Mouse (Mus musculus) intestine, embryonic 15.5 days (tissue): ENCODE measurements around the gene Mrpl30. TPM values are rescaled to one million over a fixed set of nuclear protein-coding genes. Genes with fewer than 3 reads are reported as not detected.

Experiments
- ATAC-seq: fragments of 200-750 bp; cut with Nextera tagmentation; 2 replicates; pipeline ENCODE4 v1.8.0; 2017; ENCODE audit warnings: moderate TSS enrichment, moderate library complexity
- H3K27ac ChIP-seq: fragments of 300-500 bp; sonication (generic); 2 replicates; pipeline ENCODE4 v1.5.1; 2015; ENCODE audit warnings: mild to moderate bottlenecking, inconsistent platforms
- H3K27me3 ChIP-seq: fragments of 300-500 bp; sonication (generic); replicated peaks from 2 replicates; pipeline ENCODE4 v1.6.1; 2015; ENCODE audit warnings: inconsistent platforms
- H3K36me3 ChIP-seq: fragments of 300-500 bp; sonication (generic); 2 replicates; pipeline ENCODE4 v1.6.1; 2015; ENCODE audit warnings: inconsistent platforms
- H3K4me1 ChIP-seq: fragments of 300-500 bp; sonication (generic); replicated peaks from 2 replicates; pipeline ENCODE4 v1.6.1; 2015; ENCODE audit warnings: inconsistent platforms
- H3K4me2 ChIP-seq: fragments of 300-500 bp; sonication (generic); replicated peaks from 2 replicates; pipeline ENCODE4 v1.6.1; 2015; ENCODE audit warnings: mild to moderate bottlenecking, inconsistent platforms
- H3K4me3 ChIP-seq: fragments of 300-500 bp; sonication (generic); replicated peaks from 2 replicates; pipeline ENCODE4 v1.5.1; 2015; ENCODE audit warnings: inconsistent platforms
- H3K9ac ChIP-seq: fragments of 300-500 bp; sonication (generic); 2 replicates; pipeline ENCODE4 v1.6.1; 2015; ENCODE audit warnings: inconsistent platforms
- H3K9me3 ChIP-seq: fragments of 300-500 bp; sonication (generic); 2 replicates; pipeline ENCODE4 v1.6.1; 2016; ENCODE audit warnings: inconsistent platforms
- WGBS: fragments of 180-500 bp; shearing (Covaris S2); methylation state at CpG from one replicate; pipeline ENCODE4 v1.1.7; 2015; 5-methylcytosine and 5-hydroxymethylcytosine counted together
- polyA plus RNA-seq: library from polyadenylated mRNA; unstranded; fragments of >200 nt; fragmentation: Nextera tagmentation; extraction: Ambion mirVana; gene quantifications from 2 replicates; pipeline ENCODE4 v1.2.1, GENCODE M21; 2015

The Mrpl30 gene
- polyA plus RNA-seq, 1 experiment from 2014 or later, result 255 TPM

DNA sequence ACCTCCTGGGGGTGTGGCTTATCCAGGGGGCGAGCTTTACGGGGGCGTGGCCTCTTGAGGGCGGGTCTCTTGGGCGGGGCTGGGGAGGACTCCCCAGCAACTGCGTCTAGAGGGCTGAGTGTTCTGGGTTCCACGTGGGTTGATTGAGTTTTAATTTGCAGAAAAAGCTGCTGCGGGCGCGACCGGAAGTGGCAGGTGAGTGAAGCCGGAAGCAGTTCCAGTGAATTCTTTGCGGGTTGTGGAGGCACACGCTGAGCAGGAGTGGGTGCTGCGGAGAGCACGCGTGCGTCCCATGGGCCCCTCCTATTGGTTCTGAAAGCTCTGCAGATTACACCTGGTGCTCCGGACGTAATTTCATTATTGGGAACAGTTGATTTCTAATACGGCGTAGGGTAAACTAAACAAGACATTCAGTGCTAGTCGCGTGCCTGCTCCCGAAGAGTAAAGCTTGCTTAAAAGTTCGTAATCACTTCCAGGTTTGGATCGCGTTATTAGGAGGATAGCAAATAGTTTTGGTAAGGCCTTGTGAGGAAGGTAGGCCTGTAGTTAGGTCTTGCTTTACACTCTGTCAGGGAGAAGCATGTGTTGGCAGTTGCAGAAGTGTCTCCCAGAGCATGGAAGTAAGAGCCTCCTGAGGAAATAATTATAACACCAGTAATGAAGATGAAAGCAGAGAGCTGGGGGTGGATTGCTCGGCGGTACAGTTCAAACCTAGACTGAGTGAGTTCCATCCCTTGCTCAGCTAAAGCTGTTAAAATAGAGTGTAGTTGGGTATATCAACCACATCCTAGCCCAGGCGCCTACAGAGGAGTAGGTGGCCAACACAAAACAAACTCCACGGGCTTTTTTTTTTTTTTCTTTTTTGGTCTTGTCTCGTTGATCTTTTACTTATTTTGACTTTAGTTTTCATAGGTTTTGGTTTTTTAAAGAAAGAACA lies 17.9 kb upstream of the Mrpl30 start:
- Histone ChIP-seq H3K4me1 (peaks cover 3% of the 10 kb centered on the region; the same call in 1 of the 2 replicates), H3K27ac (peak overlapping the region; percentile 71), H3K4me3 (peak overlapping the region; percentile 52), H3K9me3 (no peaks in the 10 kb centered on the region), H3K9ac (peak overlapping the region; percentile 29), H3K4me2 (peak overlapping the region; percentile 60), H3K36me3 (peaks cover 19% of the 10 kb centered on the region), H3K27me3 (no peaks in the 10 kb centered on the region)
- ATAC-seq, result peak; percentile 93
- 5% methylated on average over 33 of the region's 33 CpGs for WGBS

DNA sequence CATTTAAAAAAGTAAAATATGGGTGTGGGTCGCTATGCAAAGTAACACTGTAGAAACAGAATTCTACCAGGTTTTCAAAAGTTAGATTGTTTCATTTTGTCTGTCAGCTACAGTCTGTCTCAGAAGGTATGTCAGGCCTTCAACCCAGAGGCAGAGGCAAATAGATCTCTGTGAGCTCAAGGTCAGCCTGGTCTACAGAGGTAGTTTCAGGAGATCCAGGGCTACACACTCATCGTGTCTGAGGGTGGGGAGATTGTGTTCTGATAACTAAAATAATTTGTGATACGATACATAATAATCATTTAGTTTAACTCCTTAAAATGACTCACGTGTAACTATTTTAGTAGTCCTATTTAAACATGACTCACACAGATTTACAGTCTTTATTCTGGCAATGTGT lies 17.1 kb upstream of the Mrpl30 start:
- H3K4me3 ChIP-seq, result no peak overlapping the region

DNA sequence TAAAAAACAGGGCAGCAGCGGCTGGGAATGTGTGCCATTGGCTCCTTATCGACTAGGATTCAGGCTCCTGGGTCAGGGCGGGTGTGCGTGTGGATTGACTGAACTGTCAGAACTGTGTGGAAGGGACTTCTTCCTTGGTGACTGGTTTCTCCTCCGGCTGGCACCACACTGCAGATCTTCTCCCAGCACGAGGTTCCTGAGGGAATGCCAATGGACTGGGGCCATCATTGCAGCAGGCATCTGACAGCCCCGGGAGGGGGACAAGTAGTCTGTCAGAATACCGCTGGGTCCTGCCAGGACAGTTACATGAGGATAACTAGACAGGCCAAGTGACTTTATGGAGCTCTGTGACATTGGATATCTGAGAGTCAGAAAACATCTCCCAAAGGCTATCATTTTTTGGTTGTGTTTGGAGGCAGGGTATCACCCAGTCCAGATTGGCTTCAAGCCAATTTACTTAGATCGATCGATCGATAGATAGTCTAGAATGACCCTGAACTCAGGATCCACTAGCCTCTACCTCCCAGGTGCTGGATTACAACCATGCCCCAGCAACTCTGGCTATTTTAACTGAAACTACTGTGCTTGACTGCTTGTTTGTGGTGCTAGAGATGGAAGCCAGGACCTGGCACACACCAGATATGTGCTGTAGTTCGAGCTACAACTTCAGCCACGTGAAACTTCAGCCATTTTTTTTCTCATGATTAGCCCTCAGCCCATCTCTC lies 12.4 kb upstream of the Mrpl30 start:
- H3K36me3 ChIP-seq, result peaks cover 37% of the 10 kb centered on the region

More for the DNA sequence above, 17.1 kb upstream of the Mrpl30 start:
- Histone ChIP-seq H3K4me2 (peak overlapping the region; percentile 60), H3K27ac (no peak overlapping the region), H3K36me3 (peaks cover 25% of the 10 kb centered on the region), H3K27me3 (no peaks in the 10 kb centered on the region), H3K4me1 (peaks cover 3% of the 10 kb centered on the region; the same call in 1 of the 2 replicates), H3K9me3 (no peaks in the 10 kb centered on the region), H3K9ac (no peak overlapping the region)
- ATAC-seq, result no peak
- 64% methylated on average over 4 of the region's 4 CpGs for WGBS

DNA sequence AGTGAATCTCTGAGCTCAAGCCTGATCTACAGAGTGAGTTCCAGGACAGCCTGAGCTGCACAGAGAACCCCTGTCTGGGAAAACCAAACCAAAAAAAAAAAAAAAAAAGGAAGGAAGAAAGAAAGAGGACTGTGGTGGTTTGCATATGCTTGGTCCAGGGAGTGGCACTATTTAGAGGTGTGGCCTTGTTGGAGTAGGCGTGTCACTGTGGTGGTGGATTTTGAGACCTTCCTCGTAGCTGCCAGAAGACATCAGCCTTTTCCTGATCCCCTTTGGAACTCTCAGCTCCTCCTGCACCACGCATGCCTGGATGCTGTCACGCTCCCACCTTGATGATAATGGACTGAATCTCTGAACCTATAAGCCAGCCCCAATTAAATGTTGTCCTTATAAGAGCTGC lies 6.9 kb upstream of the Mrpl30 start:
- Histone ChIP-seq H3K4me2 (no peak overlapping the region), H3K4me3 (no peak overlapping the region), H3K27me3 (no peaks in the 10 kb centered on the region), H3K4me1 (no peaks in the 10 kb centered on the region), H3K27ac (no peak overlapping the region), H3K36me3 (peaks cover 16% of the 10 kb centered on the region; the same call in 1 of the 2 replicates), H3K9ac (no peak overlapping the region), H3K9me3 (no peaks in the 10 kb centered on the region)
- no peak for ATAC-seq
- 94% methylated on average over 4 of the region's 4 CpGs for WGBS

More for the DNA sequence above, 12.4 kb upstream of the Mrpl30 start:
- Histone ChIP-seq H3K4me3 (no peak overlapping the region), H3K27me3 (no peaks in the 10 kb centered on the region), H3K27ac (no peak overlapping the region), H3K9me3 (no peaks in the 10 kb centered on the region), H3K4me2 (no peak overlapping the region), H3K4me1 (no peaks in the 10 kb centered on the region), H3K9ac (no peak overlapping the region)
- WGBS, result 94% methylated on average over 13 of the region's 13 CpGs
- ATAC-seq, result no peak

DNA sequence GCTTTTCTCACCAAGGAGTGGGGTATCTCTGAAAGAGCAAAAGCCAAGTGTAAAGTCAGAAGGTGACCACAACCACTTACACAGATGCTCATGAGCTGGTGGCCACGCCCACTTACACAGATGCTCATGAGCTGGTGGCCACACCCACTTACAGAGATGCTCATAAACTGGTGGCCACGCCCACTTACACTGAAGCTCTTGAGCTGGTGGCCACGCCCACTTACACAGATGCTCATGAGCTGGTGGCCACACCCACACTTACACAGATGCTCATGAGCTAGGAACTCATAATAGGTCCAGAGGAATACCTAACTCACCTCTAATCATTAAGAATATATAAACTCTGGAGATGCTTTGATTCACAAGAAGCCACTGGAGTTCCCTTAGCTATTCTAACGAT lies 5.8 kb upstream of the Mrpl30 start:
- Histone ChIP-seq H3K4me3 (no peak overlapping the region), H3K27ac (no peak overlapping the region), H3K36me3 (0 out of 2 replicates have a peak, but pooled peaks cover 11% of the 10 kb centered on the region), H3K9ac (no peak overlapping the region), H3K4me1 (peaks cover 5% of the 10 kb centered on the region), H3K27me3 (no peaks in the 10 kb centered on the region), H3K4me2 (no peak overlapping the region), H3K9me3 (no peaks in the 10 kb centered on the region)
- no peak for ATAC-seq
- WGBS, result 79% methylated on average over 4 of the region's 4 CpGs

DNA sequence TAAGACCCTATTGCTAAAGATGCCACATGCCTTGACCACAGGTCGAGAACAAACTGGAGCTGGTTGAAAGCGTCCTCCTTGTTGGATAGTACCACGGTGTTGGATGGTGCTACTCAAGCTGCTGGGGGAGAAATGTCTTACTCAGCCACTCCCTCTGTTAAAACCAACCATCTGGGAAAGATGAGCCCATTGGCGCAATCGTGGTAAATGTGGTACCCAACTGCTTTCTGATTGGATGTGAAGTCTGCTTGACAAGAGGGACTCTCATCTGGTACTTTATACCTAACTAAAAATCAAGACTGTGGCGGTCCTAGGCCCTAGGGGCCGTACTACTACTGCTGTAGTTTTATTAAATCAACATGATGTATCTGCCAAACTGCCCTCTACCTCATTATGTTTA lies 1.1 kb upstream of the Mrpl30 start:
- H3K4me2 ChIP-seq, result peak overlapping the region; percentile 68
- 0 out of 2 replicates have a peak, but pooled peaks cover under 1% of the 10 kb centered on the region for H3K36me3 ChIP-seq
- H3K27ac ChIP-seq, result no peak overlapping the region
- H3K4me3 ChIP-seq, result peak overlapping the region; percentile 72
- no peaks in the 10 kb centered on the region for H3K27me3 ChIP-seq
- 80% methylated on average over 7 of the region's 7 CpGs for WGBS
- H3K4me1 ChIP-seq, result peaks cover 11% of the 10 kb centered on the region
- no peaks in the 10 kb centered on the region for H3K9me3 ChIP-seq
- H3K9ac ChIP-seq, result peak overlapping the region; percentile 66
- no peak for ATAC-seq

DNA sequence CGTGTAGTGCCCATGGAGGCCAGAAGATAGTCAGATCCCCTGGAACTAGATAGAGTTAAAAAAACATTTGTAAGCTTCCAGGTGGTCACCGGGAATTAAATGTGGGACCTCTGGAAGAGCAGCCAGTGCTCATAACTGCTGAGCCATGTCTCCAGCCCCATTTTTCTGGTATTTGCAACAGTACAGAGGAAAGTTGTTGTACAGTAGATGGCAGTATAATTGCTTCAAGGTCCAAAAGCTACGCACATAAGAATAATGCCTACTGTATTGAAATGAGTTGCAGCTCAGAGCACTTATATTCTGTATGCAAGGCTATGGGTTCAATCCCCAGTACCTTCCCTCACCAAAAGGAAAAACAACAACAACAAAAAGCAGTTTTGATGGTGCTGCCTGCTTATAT lies 1.1 kb downstream of the Mrpl30 start:
- no peak overlapping the region for H3K9ac ChIP-seq
- 55% methylated on average over 3 of the region's 3 CpGs for WGBS

DNA sequence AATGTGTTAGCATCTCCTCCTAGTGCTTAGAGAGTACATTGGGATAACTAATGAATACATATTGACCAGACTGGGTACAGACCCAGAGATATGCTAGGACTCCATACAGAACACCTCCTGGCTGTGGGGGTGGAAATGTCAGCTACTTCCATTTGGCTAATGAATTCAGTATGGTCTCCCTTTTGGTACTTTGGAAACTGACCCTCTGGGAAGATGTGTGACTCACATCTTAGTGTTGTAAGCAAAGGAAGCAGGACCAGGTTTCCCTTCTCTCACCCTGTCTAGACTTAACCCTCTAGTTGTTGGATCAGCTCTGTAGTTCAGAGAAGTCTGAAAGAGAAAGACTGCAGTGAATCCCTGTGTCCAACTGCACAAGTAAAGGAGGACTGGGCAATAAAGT lies 4.3 kb downstream of the Mrpl30 start:
- ATAC-seq, result no peak
- H3K27ac ChIP-seq, result no peak overlapping the region
- H3K9me3 ChIP-seq, result no peaks in the 10 kb centered on the region
- H3K27me3 ChIP-seq, result no peaks in the 10 kb centered on the region
- H3K9ac ChIP-seq, result no peak overlapping the region
- peaks cover 23% of the 10 kb centered on the region for H3K36me3 ChIP-seq
- H3K4me3 ChIP-seq, result no peak overlapping the region
- peaks cover 4% of the 10 kb centered on the region for H3K4me1 ChIP-seq
- H3K4me2 ChIP-seq, result no peak overlapping the region

More for the DNA sequence above, 1.1 kb downstream of the Mrpl30 start:
- Histone ChIP-seq H3K36me3 (peaks cover 9% of the 10 kb centered on the region; the same call in 1 of the 2 replicates), H3K27me3 (no peaks in the 10 kb centered on the region), H3K27ac (no peak overlapping the region), H3K9me3 (no peaks in the 10 kb centered on the region), H3K4me3 (peak overlapping the region; percentile 72), H3K4me1 (peaks cover 11% of the 10 kb centered on the region), H3K4me2 (peak overlapping the region; percentile 68)
- ATAC-seq, result no peak

DNA sequence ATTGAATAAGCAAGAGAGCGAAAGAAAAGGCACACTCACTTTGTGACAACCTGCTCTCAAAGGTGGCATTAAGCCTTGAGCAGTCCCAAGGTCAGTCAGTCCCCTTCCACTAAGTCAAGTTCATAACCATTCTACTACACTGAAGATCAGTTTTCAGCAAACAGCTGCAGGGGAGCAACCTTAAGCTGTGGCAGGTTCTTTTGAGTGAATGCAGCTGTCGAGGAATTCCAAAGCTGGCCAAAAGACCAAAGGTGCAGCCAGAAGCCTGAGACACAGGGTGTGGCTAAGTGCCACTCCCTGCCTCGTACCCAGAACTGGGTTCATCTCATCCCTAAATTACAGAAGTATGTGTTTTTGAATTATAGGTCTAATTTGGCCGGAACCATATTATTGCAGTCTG lies 9.5 kb downstream of the Mrpl30 start:
- no peak for ATAC-seq
- 72% methylated on average over 4 of the region's 4 CpGs for WGBS

DNA sequence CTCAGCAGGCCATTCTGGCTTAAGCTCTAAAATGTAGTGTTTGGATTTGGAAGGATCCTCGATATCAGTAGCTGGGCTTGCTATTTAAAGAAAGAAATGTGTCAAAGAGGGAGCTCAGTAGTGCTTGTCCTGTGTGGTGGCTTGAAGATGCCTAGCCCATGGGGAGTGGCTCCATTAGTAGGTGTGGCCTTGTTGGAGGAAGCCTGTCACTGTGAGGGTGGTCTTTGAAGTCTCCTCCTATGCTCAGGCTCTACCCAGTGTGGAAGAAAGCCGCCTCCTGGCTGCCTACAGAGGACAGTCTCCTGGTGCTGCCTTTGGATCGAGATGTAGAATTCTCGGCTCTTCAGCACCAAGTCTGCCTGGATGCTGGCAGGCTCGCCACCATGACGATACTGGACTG lies 10.0 kb downstream of the Mrpl30 start:
- WGBS, result 52% methylated on average over 6 of the region's 6 CpGs
- Histone ChIP-seq H3K9me3 (no peaks in the 10 kb centered on the region), H3K4me1 (no peaks in the 10 kb centered on the region), H3K27ac (no peak overlapping the region), H3K9ac (no peak overlapping the region), H3K36me3 (peaks cover 17% of the 10 kb centered on the region; the same call in 1 of the 2 replicates), H3K27me3 (no peaks in the 10 kb centered on the region), H3K4me2 (no peak overlapping the region), H3K4me3 (no peak overlapping the region)
- ATAC-seq, result no peak

More for the DNA sequence above, 9.5 kb downstream of the Mrpl30 start:
- Histone ChIP-seq H3K27me3 (no peaks in the 10 kb centered on the region), H3K4me1 (no peaks in the 10 kb centered on the region), H3K9ac (no peak overlapping the region), H3K9me3 (no peaks in the 10 kb centered on the region), H3K36me3 (peaks cover 21% of the 10 kb centered on the region), H3K27ac (no peak overlapping the region), H3K4me3 (no peak overlapping the region), H3K4me2 (no peak overlapping the region)

DNA sequence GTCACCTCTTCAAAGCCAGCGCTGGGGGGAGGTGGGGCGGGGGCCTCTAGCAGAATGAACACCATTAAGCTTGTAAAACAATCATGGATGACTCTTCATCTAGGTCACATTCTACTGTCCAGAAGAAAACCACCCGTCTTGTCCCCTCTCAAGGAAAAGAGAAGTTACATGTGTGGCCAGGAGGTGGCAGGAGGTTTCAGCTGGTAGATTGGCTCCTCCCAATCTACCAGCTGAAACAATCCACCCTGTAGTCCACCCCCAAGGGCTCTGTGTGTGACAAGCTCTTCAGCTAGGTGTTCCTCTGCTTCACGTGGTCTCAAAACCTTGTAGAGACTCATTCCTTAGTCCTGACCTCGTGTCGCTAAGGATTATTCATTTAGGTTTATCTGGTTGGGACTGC lies 12.9 kb downstream of the Mrpl30 start:
- no peaks in the 10 kb centered on the region for H3K27me3 ChIP-seq
- 29% methylated on average over 6 of the region's 6 CpGs for WGBS
- no peak overlapping the region for H3K27ac ChIP-seq
- no peak for ATAC-seq
- H3K4me1 ChIP-seq, result no peaks in the 10 kb centered on the region
- peaks cover 8% of the 10 kb centered on the region; the same call in 1 of the 2 replicates for H3K36me3 ChIP-seq
- H3K9ac ChIP-seq, result no peak overlapping the region
- H3K4me2 ChIP-seq, result no peak overlapping the region
- no peaks in the 10 kb centered on the region for H3K9me3 ChIP-seq
- no peak overlapping the region for H3K4me3 ChIP-seq

DNA sequence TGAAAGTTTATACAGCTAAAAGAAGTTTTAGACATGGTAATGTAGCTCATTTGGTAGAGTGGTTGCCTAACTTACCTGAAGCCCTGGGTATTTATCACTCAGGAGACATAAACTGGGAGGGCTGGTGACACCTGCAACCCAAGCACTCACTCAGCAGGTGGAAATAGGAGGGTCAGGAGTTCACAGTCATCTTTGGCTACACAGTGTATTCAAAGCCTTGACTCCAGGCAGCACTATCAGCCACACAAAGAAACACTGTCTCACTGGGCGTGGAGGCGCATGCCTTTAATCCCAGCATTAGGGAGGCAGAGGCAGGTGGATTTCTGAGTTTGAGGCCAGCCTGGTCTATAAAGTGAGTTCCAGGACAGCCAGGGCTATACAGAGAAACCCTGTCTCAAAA lies 22.5 kb downstream of the Mrpl30 start:
- ATAC-seq, result no peak
- Histone ChIP-seq H3K9ac (no peak overlapping the region), H3K4me2 (no peak overlapping the region), H3K27ac (no peak overlapping the region), H3K4me3 (no peak overlapping the region), H3K27me3 (no peaks in the 10 kb centered on the region; the same call in 1 of the 2 replicates), H3K4me1 (no peaks in the 10 kb centered on the region), H3K36me3 (no peaks in the 10 kb centered on the region), H3K9me3 (no peaks in the 10 kb centered on the region)
- WGBS, result 83% methylated on average over 2 of the region's 2 CpGs
